Mouse (Mus musculus): ENCODE measurements around the gene Adam23. TPM values are rescaled to one million over a fixed set of nuclear protein-coding genes. Genes with fewer than 3 reads are reported as not detected.

The Adam23 gene
- polyA plus RNA-seq, 1 experiment from 2014 or later: 3.5 TPM

DNA sequence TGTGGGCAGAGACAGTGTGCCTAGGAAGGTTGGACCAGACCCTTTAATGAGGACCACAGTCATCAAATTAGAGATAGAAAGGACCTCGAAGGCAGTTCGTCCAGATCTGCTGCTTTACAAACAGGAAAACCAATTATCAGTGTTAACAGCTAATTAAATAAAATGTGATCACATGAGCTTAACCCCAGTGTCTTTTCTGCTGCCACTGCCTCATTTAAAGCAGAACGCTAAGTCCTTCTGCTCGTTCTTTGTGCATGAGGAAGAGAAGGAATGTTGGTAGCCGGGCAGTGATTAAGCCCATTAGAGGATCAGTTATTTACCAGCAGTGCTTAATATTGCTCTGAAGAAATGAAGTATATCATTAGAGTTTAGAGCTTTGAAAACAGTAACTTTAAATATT is 131.1 kb downstream of the Adam23 start:
- WGBS: 52% methylated on average over 5 of the region's 5 CpGs

DNA sequence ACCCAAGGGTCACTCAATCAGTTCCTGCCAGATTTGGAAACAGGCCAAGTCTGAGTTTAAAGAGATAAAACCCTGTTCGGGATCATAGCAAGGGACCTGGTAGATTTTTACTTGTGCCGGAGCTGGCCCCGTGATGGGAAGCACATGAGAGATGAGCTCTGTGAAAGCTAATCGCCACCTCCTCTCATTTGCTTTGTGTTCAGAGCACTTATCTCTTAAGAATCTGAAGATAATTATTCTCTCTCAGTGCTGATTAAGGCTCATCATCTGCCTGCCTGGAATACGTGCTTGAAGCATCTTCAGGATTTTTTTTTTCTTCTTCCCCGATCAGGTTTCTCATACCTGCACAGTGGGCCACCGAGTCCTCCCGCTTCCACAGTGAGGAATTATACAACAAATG is 133.5 kb downstream of the Adam23 start:
- TF ChIP-seq CTCF (IDR thresholded peaks at IDR 0.05) (no peak), EP300 (IDR thresholded peaks at IDR 0.05) (no peak)
- 69% methylated on average over 8 of the region's 8 CpGs for WGBS

More for the DNA sequence above, 131.1 kb downstream of the Adam23 start:
- TF ChIP-seq EP300 (IDR thresholded peaks at IDR 0.05) (no peak), CTCF (IDR thresholded peaks at IDR 0.05) (no peak)
- no peaks in the 10 kb centered on the region for H3K4me1 ChIP-seq (ENCODE audit: insufficient read depth, low read depth, low read length)
- no peaks in the 10 kb centered on the region for H3K36me3 ChIP-seq (ENCODE audit: insufficient read depth, low read length)
- H3K9me3 ChIP-seq (ENCODE audit: low read length): no peaks in the 10 kb centered on the region
- no peak overlapping the region for H3K27ac ChIP-seq (ENCODE audit: low read length)
- H3K4me3 ChIP-seq (ENCODE audit: low read depth, low read length): no peak overlapping the region
- H3K4me2 ChIP-seq (replicated peaks; ENCODE audit: low read depth, low read length): no peak overlapping the region
- ATAC-seq (no peak), DNase-seq (ENCODE audit: low spot score) (no peak)
- H3K27me3 ChIP-seq (replicated peaks; ENCODE audit: insufficient read depth, low read length): no peaks in the 10 kb centered on the region
- H3K9ac ChIP-seq (replicated peaks; ENCODE audit: low read depth): no peak overlapping the region

DNA sequence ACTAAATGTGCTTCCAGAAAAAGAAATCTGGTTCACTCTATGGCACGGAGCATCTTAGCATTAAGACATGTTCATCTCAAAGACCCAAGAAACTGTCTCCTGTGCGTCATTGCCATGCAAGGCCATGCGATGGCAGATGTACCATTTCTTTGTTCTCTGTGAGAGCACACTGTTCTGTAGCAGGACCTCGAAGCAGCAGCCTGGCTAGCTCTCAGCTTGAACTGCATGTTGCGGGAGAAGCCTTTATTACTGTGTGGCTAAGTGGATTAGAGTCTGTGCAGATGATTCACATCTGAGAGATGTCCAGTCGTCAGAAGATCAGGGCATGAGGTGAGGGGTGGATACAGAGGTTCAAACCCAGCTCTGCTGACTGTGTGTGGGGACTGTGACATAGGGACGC is 141.2 kb downstream of the Adam23 start:
- WGBS: 66% methylated on average over 7 of the region's 7 CpGs
- H3K27ac ChIP-seq (ENCODE audit: low read length): no peak overlapping the region
- no peak for ATAC-seq
- H3K4me2 ChIP-seq (replicated peaks; ENCODE audit: low read depth, low read length): no peak overlapping the region
- H3K4me3 ChIP-seq (ENCODE audit: low read depth, low read length): no peak overlapping the region
- no peaks in the 10 kb centered on the region for H3K4me1 ChIP-seq (ENCODE audit: insufficient read depth, low read depth, low read length)
- H3K27me3 ChIP-seq (replicated peaks; ENCODE audit: insufficient read depth, low read length): no peaks in the 10 kb centered on the region
- DNase-seq (ENCODE audit: low spot score): no peak
- H3K9ac ChIP-seq (replicated peaks; ENCODE audit: low read depth): no peak overlapping the region
- no peaks in the 10 kb centered on the region for H3K9me3 ChIP-seq (ENCODE audit: low read length)
- TF ChIP-seq CTCF (IDR thresholded peaks at IDR 0.05): no peak
- no peaks in the 10 kb centered on the region for H3K36me3 ChIP-seq (ENCODE audit: insufficient read depth, low read length)

More for the DNA sequence above, 133.5 kb downstream of the Adam23 start:
- no peak overlapping the region for H3K4me2 ChIP-seq (replicated peaks; ENCODE audit: low read depth, low read length)
- no peaks in the 10 kb centered on the region for H3K9me3 ChIP-seq (ENCODE audit: low read length)
- no peak for DNase-seq (ENCODE audit: low spot score)
- no peak overlapping the region for H3K9ac ChIP-seq (replicated peaks; ENCODE audit: low read depth)
- no peaks in the 10 kb centered on the region for H3K36me3 ChIP-seq (ENCODE audit: insufficient read depth, low read length)
- H3K27me3 ChIP-seq (replicated peaks; ENCODE audit: insufficient read depth, low read length): no peaks in the 10 kb centered on the region
- no peak overlapping the region for H3K27ac ChIP-seq (ENCODE audit: low read length)
- no peak overlapping the region for H3K4me3 ChIP-seq (ENCODE audit: low read depth, low read length)
- H3K4me1 ChIP-seq (ENCODE audit: insufficient read depth, low read depth, low read length): no peaks in the 10 kb centered on the region
- ATAC-seq: no peak

DNA sequence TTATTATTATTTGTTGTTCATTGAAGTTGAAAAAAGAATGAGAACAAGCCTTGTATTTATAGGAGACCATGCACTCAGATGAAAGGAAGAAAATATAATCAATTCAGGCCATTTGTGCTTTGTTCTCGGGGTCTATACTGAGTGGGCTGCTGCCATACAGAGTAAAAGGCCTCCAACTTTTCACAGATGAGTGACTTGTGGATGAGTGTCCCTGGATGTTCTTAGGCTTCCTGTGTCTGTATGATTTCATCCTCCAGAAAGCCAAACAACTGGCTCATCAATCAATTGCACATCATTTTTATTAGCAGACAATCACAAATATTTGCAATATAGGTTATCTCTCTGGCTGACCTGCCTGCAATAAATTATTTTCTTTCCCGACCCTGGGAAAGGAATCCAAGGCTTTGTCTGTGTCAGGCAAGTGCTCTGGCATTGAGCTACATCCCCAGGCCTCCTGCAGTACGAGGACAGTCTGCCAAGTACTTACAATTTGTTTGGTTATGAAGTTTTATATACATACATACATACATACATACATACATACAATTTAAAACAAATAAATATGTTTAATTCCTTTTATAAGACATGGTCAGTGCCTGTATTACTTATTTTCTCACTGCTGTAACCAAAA is 158.3 kb downstream of the Adam23 start:
- H3K4me1 ChIP-seq (ENCODE audit: insufficient read depth, low read depth, low read length): no peaks in the 10 kb centered on the region
- no peak overlapping the region for H3K9ac ChIP-seq (replicated peaks; ENCODE audit: low read depth)
- no peak overlapping the region for H3K27ac ChIP-seq (ENCODE audit: low read length)
- DNase-seq (ENCODE audit: low spot score) (no peak), ATAC-seq (no peak)
- no peak overlapping the region for H3K4me3 ChIP-seq (ENCODE audit: low read depth, low read length)
- TF ChIP-seq EP300 (IDR thresholded peaks at IDR 0.05) (no peak), CTCF (IDR thresholded peaks at IDR 0.05) (no peak)
- H3K4me2 ChIP-seq (replicated peaks; ENCODE audit: low read depth, low read length): no peak overlapping the region
- no peaks in the 10 kb centered on the region for H3K9me3 ChIP-seq (ENCODE audit: low read length)
- no peaks in the 10 kb centered on the region for H3K27me3 ChIP-seq (replicated peaks; ENCODE audit: insufficient read depth, low read length)
- WGBS: 21% methylated on average over 3 of the region's 3 CpGs
- no peaks in the 10 kb centered on the region for H3K36me3 ChIP-seq (ENCODE audit: insufficient read depth, low read length)

DNA sequence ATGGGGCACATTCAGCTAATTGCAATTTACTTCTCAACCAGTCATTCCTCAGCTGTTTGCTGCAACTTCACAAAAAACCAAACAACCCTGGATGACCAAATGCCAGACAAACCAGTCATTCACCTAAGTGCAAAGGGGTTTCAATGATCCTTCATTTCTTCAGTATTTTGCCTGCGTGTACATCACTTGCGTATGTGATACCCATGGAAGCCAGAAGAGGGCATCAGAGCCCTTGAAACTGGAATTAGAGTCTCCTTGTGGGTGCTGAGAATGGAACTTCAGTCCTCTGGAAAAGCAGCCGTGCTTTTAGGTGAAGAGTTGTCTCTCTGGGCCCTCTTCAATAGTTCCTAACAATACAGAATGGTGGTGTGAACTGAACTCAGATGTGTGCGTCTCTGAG is 163.9 kb downstream of the Adam23 start:
- ATAC-seq: no peak
- no peak overlapping the region for H3K4me2 ChIP-seq (replicated peaks; ENCODE audit: low read depth, low read length)
- 88% methylated on average over 4 of the region's 4 CpGs for WGBS
- DNase-seq (ENCODE audit: low spot score): no peak
- no peaks in the 10 kb centered on the region for H3K36me3 ChIP-seq (ENCODE audit: insufficient read depth, low read length)
- H3K27me3 ChIP-seq (replicated peaks; ENCODE audit: insufficient read depth, low read length): no peaks in the 10 kb centered on the region
- TF ChIP-seq EP300 (IDR thresholded peaks at IDR 0.05): no peak
- no peak for TF ChIP-seq CTCF (IDR thresholded peaks at IDR 0.05)
- no peak overlapping the region for H3K27ac ChIP-seq (ENCODE audit: low read length)
- H3K9me3 ChIP-seq (ENCODE audit: low read length): no peaks in the 10 kb centered on the region
- H3K4me3 ChIP-seq (ENCODE audit: low read depth, low read length): no peak overlapping the region
- H3K9ac ChIP-seq (replicated peaks; ENCODE audit: low read depth): no peak overlapping the region
- no peaks in the 10 kb centered on the region for H3K4me1 ChIP-seq (ENCODE audit: insufficient read depth, low read depth, low read length)

DNA sequence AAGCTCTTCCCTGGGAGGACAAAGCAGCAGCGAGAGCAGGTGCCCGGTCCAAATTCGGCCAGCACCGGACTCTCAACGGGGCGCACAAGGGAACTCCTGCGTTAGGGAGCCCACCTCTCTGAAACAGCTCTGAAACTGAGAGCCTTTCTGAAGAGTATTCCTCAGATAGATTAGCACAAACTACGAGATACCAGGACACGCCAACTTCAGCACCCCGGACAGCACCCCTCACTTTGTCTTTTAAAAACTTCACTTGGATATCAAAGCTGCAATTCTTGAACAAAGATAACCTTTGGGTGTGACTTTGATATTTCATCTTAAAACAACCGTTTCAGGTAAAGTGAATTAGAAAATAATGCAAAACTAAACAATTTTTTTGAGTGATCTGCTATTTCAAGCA is 168.9 kb downstream of the Adam23 start:
- Histone ChIP-seq H3K4me2 (replicated peaks; ENCODE audit: low read depth, low read length) (no peak overlapping the region), H3K4me1 (ENCODE audit: insufficient read depth, low read depth, low read length) (no peaks in the 10 kb centered on the region), H3K9me3 (ENCODE audit: low read length) (no peaks in the 10 kb centered on the region), H3K27ac (ENCODE audit: low read length) (no peak overlapping the region), H3K4me3 (ENCODE audit: low read depth, low read length) (no peak overlapping the region), H3K27me3 (replicated peaks; ENCODE audit: insufficient read depth, low read length) (no peaks in the 10 kb centered on the region), H3K9ac (replicated peaks; ENCODE audit: low read depth) (no peak overlapping the region), H3K36me3 (ENCODE audit: insufficient read depth, low read length) (no peaks in the 10 kb centered on the region)
- DNase-seq (ENCODE audit: low spot score) (peak; percentile 33), ATAC-seq (no peak)
- TF ChIP-seq CTCF (IDR thresholded peaks at IDR 0.05) (no peak), EP300 (IDR thresholded peaks at IDR 0.05) (no peak)
- WGBS: 3% methylated on average over 11 of the region's 11 CpGs

DNA sequence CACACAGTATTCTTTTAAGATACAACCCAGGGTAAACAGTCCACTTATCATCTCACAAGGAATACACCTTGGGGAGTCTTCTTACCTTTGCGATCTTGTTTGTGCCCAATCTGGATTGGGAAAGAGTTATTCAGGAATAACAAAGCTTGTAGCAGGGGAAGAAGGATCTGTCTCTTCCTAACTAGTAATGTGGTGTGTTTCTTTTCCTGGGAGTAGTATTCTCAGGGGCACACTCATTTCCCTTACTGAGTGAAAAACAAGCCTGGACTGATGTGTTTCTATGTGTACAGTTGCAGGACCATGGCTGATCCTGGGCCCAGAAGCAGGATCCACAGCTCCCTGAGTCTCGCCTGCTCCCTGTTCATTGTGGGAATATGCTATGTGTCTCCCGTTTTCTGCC is 170.0 kb downstream of the Adam23 start, which contains the start of gene Gm39653:
Gm39653 (plus strand) TSS at position 301 of the 400 bp plus-strand sequence.
- H3K36me3 ChIP-seq (ENCODE audit: insufficient read depth, low read length): no peaks in the 10 kb centered on the region
- H3K27ac ChIP-seq (ENCODE audit: low read length): no peak within 1 kb of the TSS
- no peaks in the 10 kb centered on the region for H3K9me3 ChIP-seq (ENCODE audit: low read length)
- no peaks in the 10 kb centered on the region for H3K27me3 ChIP-seq (replicated peaks; ENCODE audit: insufficient read depth, low read length)
- ATAC-seq: no peak
- no peak within 1 kb of the TSS for H3K4me3 ChIP-seq (ENCODE audit: low read depth, low read length)
- DNase-seq (ENCODE audit: low spot score): no peak
- TF ChIP-seq EP300 (IDR thresholded peaks at IDR 0.05): no peak
- TF ChIP-seq CTCF (IDR thresholded peaks at IDR 0.05): no peak
- no peak within 1 kb of the TSS for H3K9ac ChIP-seq (replicated peaks; ENCODE audit: low read depth)
- 82% methylated on average over 3 of the region's 3 CpGs for WGBS
- no peaks in the 10 kb centered on the region for H3K4me1 ChIP-seq (ENCODE audit: insufficient read depth, low read depth, low read length)
- no peak within 1 kb of the TSS for H3K4me2 ChIP-seq (replicated peaks; ENCODE audit: low read depth, low read length)

Data from lung, postnatal 0 days (tissue).